Mouse (Mus musculus): Measurements from ENCODE around the gene Olfr1245. TPM values are rescaled to one million over a fixed set of nuclear protein-coding genes. Genes with fewer than 3 reads are reported as not detected.
"Not testable (repeated sequence)": the region's sequence is repeated elsewhere in the genome, so short reads cannot be mapped to it uniquely, and the experiment has no call there.

The Olfr1245 gene
- polyA plus RNA-seq (2012; rRNA removed) = not detected in 2 replicates

DNA sequence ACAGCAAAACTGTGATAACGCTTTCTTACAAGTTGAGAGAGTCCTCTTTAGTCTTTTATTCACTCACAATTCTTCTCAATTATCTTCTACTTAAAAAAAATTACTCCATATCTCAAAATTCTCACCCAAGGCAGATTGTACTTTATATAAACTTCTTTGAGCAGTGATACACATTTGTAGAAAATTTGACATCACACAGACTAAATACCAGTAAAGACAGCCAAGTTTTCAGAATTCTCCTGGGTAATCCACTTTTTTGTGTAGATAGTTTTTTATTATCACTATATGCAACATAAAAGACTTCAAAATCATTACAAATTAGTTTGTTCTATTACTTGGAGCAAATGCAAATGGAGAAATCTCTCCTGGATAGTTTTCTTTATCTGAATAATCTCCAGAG lies at the start of gene Olfr1245:
Olfr1245 (minus strand) TSS at position 101 of the 400 bp plus-strand sequence.
- Histone ChIP-seq H3K4me3 (replicated peaks; ENCODE audit: extremely low read depth, low read depth, low read length) (no peak within 1 kb of the TSS), H3K4me1 (ENCODE audit: control insufficient read depth, insufficient read depth, low read length) (no peaks in the 10 kb centered on the region)
- DNase-seq = no peak
- 67% methylated on average over 1 of the region's 1 CpGs for WGBS
- TF ChIP-seq CTCF (IDR thresholded peaks at IDR 0.05; ENCODE audit: insufficient read depth, low read length) (no peak), POLR2A (IDR thresholded peaks at IDR 0.05; ENCODE audit: borderline replicate concordance, extremely low read depth, low read depth, low read length) (no peak)

GRCm38 (mm10) chr2:89618145-89618544 lies 39.9 kb upstream of the Olfr1245 start, which contains the start of gene Olfr1248:
Gene Olfr1248, minus strand, starts transcription at chr2:89618245.
- WGBS = 91% methylated on average over 1 of the region's 1 CpGs
- not testable (repeated sequence) for H3K4me1 ChIP-seq (ENCODE audit: control insufficient read depth, insufficient read depth, low read length); H3K4me3 ChIP-seq (replicated peaks; ENCODE audit: extremely low read depth, low read depth, low read length); DNase-seq

- WGBS = 86% methylated on average over 2 of the region's 2 CpGs
Measured at GRCm38 (mm10) chr2:89614030-89614429, 35.8 kb upstream of the Olfr1245 start, which contains the start of gene Olfr1247. Gene Olfr1247, minus strand, starts transcription at chr2:89614130.

DNA sequence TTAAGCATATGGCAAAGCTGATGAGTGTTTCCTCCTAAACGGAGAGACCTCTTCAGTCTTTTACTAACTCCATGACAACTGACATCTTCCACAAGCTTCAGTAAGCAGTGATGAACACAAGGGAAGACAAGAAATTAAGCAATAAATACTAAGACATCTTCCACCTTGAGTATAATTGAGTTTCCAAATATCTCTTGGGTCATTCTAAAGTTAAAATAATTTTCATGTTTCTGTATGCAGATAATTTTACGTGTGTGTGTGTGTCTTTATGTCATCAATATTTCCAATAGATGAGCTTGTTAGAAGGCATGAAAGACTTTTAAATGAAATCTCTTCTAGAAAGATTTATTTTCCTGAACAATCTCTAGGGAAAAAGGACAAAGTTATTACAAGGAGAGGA lies 14.8 kb upstream of the Olfr1245 start, which contains the start of gene Olfr1246:
Olfr1246 (minus strand) TSS at position 101 of the 400 bp plus-strand sequence.
- TF ChIP-seq POLR2A (IDR thresholded peaks at IDR 0.05; ENCODE audit: borderline replicate concordance, extremely low read depth, low read depth, low read length) (no peak), CTCF (IDR thresholded peaks at IDR 0.05; ENCODE audit: insufficient read depth, low read length) (no peak)
- Histone ChIP-seq H3K4me3 (replicated peaks; ENCODE audit: extremely low read depth, low read depth, low read length) (no peak within 1 kb of the TSS), H3K4me1 (ENCODE audit: control insufficient read depth, insufficient read depth, low read length) (no peaks in the 10 kb centered on the region)
- no peak for DNase-seq
- 68% methylated on average over 2 of the region's 2 CpGs for WGBS

More at GRCm38 (mm10) chr2:89614030-89614429, 35.8 kb upstream of the Olfr1245 start, which contains the start of gene Olfr1247:
- H3K4me3 ChIP-seq (replicated peaks; ENCODE audit: extremely low read depth, low read depth, low read length) = no peak within 1 kb of the TSS
- no peaks in the 10 kb centered on the region for H3K4me1 ChIP-seq (ENCODE audit: control insufficient read depth, insufficient read depth, low read length)
- DNase-seq = no peak
- TF ChIP-seq CTCF (IDR thresholded peaks at IDR 0.05; ENCODE audit: insufficient read depth, low read length) = no peak
- TF ChIP-seq POLR2A (IDR thresholded peaks at IDR 0.05; ENCODE audit: borderline replicate concordance, extremely low read depth, low read depth, low read length) = no peak

GRCm38 (mm10) chr2:89562706-89563105 lies 15.5 kb downstream of the Olfr1245 start:
- H3K4me3 ChIP-seq (replicated peaks; ENCODE audit: extremely low read depth, low read depth, low read length); H3K4me1 ChIP-seq (ENCODE audit: control insufficient read depth, insufficient read depth, low read length); DNase-seq: not testable (repeated sequence)
- WGBS = 50% methylated on average over 2 of the region's 2 CpGs

DNA sequence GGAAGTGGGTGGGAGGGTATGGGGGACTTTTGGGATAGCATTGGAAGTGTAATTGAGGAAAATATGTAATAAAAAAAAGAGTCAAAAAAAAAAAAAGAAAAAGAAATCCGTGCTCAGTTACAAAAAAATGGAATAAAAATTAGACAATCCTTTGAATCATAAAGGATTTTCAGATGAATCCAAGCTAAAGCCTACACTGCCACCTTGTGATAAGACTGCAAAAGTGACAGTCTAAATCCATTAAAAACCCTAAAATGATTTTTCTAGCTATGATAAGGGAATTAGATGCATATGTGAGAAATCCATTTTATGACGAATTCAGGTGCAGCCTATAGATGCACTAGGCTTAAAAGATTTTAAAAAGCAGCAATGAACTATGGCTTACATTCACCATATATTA lies 33.7 kb downstream of the Olfr1245 start:
- WGBS = 51% methylated on average over 2 of the region's 2 CpGs
- Histone ChIP-seq H3K4me3 (replicated peaks; ENCODE audit: extremely low read depth, low read depth, low read length) (no peak overlapping the region), H3K4me1 (ENCODE audit: control insufficient read depth, insufficient read depth, low read length) (no peaks in the 10 kb centered on the region)
- no peak for DNase-seq
- TF ChIP-seq POLR2A (IDR thresholded peaks at IDR 0.05; ENCODE audit: borderline replicate concordance, extremely low read depth, low read depth, low read length) (no peak), CTCF (IDR thresholded peaks at IDR 0.05; ENCODE audit: insufficient read depth, low read length) (no peak)

GRCm38 (mm10) chr2:89539923-89540322 lies 38.3 kb downstream of the Olfr1245 start:
- DNase-seq = no peak
- no peaks in the 10 kb centered on the region for H3K4me1 ChIP-seq (ENCODE audit: control insufficient read depth, insufficient read depth, low read length)
- no peak overlapping the region for H3K4me3 ChIP-seq (replicated peaks; ENCODE audit: extremely low read depth, low read depth, low read length)
- TF ChIP-seq CTCF (IDR thresholded peaks at IDR 0.05; ENCODE audit: insufficient read depth, low read length) (no peak), POLR2A (IDR thresholded peaks at IDR 0.05; ENCODE audit: borderline replicate concordance, extremely low read depth, low read depth, low read length) (no peak)
- 41% methylated on average over 1 of the region's 1 CpGs for WGBS

- H3K4me1 ChIP-seq (ENCODE audit: control insufficient read depth, insufficient read depth, low read length) = no peaks in the 10 kb centered on the region
- no peak within 1 kb of the TSS for H3K4me3 ChIP-seq (replicated peaks; ENCODE audit: extremely low read depth, low read depth, low read length)
- no peak for DNase-seq
- 91% methylated on average over 1 of the region's 1 CpGs for WGBS
- TF ChIP-seq POLR2A (IDR thresholded peaks at IDR 0.05; ENCODE audit: borderline replicate concordance, extremely low read depth, low read depth, low read length) = no peak
- TF ChIP-seq CTCF (IDR thresholded peaks at IDR 0.05; ENCODE audit: insufficient read depth, low read length) = no peak
Measured at GRCm38 (mm10) chr2:89531387-89531786, 46.9 kb downstream of the Olfr1245 start, which contains the start of gene Olfr1243. Gene Olfr1243, minus strand, starts transcription at chr2:89531487.

Other genes with a start within 250 kb of the Olfr1245 start
- gene Olfr1232, start 248.8 kb downstream of the Olfr1245 start, polyA plus RNA-seq (2012; rRNA removed) = not detected in 2 replicates
- not detected in 2 replicates for gene Olfr1233, start 236.0 kb downstream of the Olfr1245 start, polyA plus RNA-seq (2012; rRNA removed)
- not detected in 2 replicates for gene Olfr1234, start 213.6 kb downstream of the Olfr1245 start, polyA plus RNA-seq (2012; rRNA removed)
- not detected in 2 replicates for gene Olfr1238, start 168.8 kb downstream of the Olfr1245 start, polyA plus RNA-seq (2012; rRNA removed)
- not detected in 2 replicates for gene Olfr1239, start 158.0 kb downstream of the Olfr1245 start, polyA plus RNA-seq (2012; rRNA removed)
- gene Olfr1240, start 135.4 kb downstream of the Olfr1245 start, polyA plus RNA-seq (2012; rRNA removed) = not detected in 2 replicates
- not detected in 2 replicates for gene Olfr1241, start 91.3 kb downstream of the Olfr1245 start, polyA plus RNA-seq (2012; rRNA removed)
- gene Olfr1242, start 80.1 kb downstream of the Olfr1245 start, polyA plus RNA-seq (2012; rRNA removed) = not detected in 2 replicates
- not detected in 2 replicates for gene Olfr1243, start 47.0 kb downstream of the Olfr1245 start, polyA plus RNA-seq (2012; rRNA removed)
- not detected in 2 replicates for gene Olfr1246, start 14.7 kb upstream of the Olfr1245 start, polyA plus RNA-seq (2012; rRNA removed)
- not detected in 2 replicates for gene Olfr1247, start 35.7 kb upstream of the Olfr1245 start, polyA plus RNA-seq (2012; rRNA removed)
- not detected in 2 replicates for gene Olfr1248, start 39.8 kb upstream of the Olfr1245 start, polyA plus RNA-seq (2012; rRNA removed)
- gene Olfr1249, start 56.5 kb upstream of the Olfr1245 start, polyA plus RNA-seq (2012; rRNA removed) = not detected in 2 replicates
- not detected in 2 replicates for gene Olfr1250, start 83.0 kb upstream of the Olfr1245 start, polyA plus RNA-seq (2012; rRNA removed)
- gene Olfr1251, start 93.5 kb upstream of the Olfr1245 start, polyA plus RNA-seq (2012; rRNA removed) = not detected in 2 replicates
- not detected in 2 replicates for gene Olfr1252, start 146.6 kb upstream of the Olfr1245 start, polyA plus RNA-seq (2012; rRNA removed)
- not detected in 2 replicates for gene Olfr1253, start 178.6 kb upstream of the Olfr1245 start, polyA plus RNA-seq (2012; rRNA removed)
- gene Olfr1254, start 215.2 kb upstream of the Olfr1245 start, polyA plus RNA-seq (2012; rRNA removed) = not detected in 2 replicates
- not detected in 2 replicates for gene Olfr1255, start 233.6 kb upstream of the Olfr1245 start, polyA plus RNA-seq (2012; rRNA removed)

All from lung, adult 2 months (tissue).